Mouse (Mus musculus) CD4-positive, CD25-positive, alpha-beta regulatory T cell, adult 4 months (primary cell): ENCODE data around the gene Nol12. TPM values are rescaled to one million over a fixed set of nuclear protein-coding genes. Genes with fewer than 3 reads are reported as not detected.
A peak's percentile ranks its signal among the peaks of the same experiment; 100 is the strongest.

Experiments used
- ATAC-seq: one replicate; pipeline ENCODE4 v1.8.0; 2017
- polyA plus RNA-seq, 2 experiments: library from polyadenylated mRNA; unstranded; fragments of 100-300 nt; shearing (Covaris generic); gene quantifications; one replicate each; pipeline ENCODE4 v1.2.1; 2017

Gene Nol12
- 10 to 100 TPM; 45.5 to 46.5 TPM for polyA plus RNA-seq

DNA sequence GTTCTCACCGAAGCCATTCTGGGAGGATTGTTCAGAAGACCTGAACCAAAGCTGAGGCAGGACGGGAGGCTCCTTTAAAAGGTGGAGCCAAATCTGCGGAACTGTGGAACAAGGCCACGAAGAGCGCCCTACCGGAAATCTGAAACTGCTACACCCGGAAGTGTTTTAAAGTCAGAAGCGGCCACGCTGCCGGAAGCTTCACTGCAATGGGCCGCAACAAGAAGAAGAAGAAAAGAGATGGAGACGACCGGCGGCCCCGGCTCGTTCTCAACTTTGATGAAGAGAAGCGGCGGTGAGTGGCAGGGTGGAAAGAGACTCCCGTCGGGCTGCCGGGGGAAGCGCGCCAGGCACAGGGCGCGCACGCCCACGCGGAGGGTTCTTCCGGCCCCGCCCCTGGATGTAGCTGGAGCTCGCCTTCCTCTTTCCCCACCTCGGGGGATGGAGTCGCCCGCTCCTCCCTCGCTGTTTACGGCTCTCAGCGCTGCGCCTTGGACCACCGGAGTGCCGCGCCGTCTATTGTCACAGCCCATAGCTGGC lies at the start of gene Nol12:
Nol12 (plus strand) TSS at position 150 of the 537 bp plus-strand sequence.
- peak; percentile 92 for ATAC-seq

- no peak for ATAC-seq
These were observed 45.3 kb upstream of the Nol12 start for GRCm38 (mm10) chr15:78889401-78889853.

DNA sequence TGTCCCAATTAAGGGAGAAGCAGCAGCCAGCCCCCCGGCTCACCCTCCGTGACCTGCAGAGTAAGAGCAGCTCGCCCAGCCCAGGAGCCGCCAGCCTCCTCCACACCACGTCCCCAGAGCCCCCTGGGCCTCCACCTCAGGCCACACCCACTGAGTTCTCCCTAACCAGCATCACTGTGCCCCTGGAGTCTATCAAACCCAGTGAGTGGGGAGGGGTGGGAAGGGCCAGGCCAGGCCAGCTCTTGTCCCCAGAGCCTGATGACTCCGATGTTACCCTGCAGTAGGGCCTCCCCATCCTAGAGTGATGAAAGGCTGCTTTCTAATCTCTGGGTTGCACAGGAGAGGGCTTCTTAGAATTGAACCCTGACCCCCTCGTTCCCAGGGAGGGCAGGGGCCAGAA lies 42.3 kb upstream of the Nol12 start:
- ATAC-seq: no peak

- ATAC-seq: peak; percentile 18
These were observed 40.0 kb upstream of the Nol12 start for GRCm38 (mm10) chr15:78894726-78895125.

- ATAC-seq: no peak
These were observed 39.0 kb upstream of the Nol12 start for GRCm38 (mm10) chr15:78895741-78896140.

GRCm38 (mm10) chr15:78896149-78896548 lies 38.6 kb upstream of the Nol12 start:
- ATAC-seq: peak; percentile 55

GRCm38 (mm10) chr15:78897488-78897887 lies 37.2 kb upstream of the Nol12 start:
- ATAC-seq: no peak

- peak; percentile 67 for ATAC-seq
These were observed 36.2 kb upstream of the Nol12 start for GRCm38 (mm10) chr15:78898507-78899001.

DNA sequence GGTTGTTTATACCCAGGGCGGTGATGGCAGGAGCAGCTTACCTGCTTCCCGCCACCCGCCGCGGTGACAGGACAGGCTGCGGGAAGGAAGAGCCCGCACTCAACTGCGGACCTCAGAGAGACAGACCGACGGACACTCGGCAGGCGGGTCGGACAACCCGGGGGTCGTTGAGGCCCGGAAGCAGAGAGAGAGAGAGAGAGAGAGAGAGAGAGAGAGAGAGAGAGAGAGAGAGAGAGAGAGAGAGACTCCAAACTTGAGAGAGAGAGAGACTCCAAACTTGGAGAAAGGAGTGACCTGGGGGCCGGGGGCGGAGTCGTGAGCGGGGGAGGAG lies 35.4 kb upstream of the Nol12 start, which contains the start of gene Gm49510:
Gm49510 (plus strand) TSS at position 259 of the 331 bp plus-strand sequence.
- no peak for ATAC-seq

- ATAC-seq: peak; percentile 54
These were observed 34.8 kb upstream of the Nol12 start, which contains the start of gene Sh3bp1 for GRCm38 (mm10) chr15:78899740-78900584. Gene Sh3bp1, plus strand, starts transcription at chr15:78899768.

DNA sequence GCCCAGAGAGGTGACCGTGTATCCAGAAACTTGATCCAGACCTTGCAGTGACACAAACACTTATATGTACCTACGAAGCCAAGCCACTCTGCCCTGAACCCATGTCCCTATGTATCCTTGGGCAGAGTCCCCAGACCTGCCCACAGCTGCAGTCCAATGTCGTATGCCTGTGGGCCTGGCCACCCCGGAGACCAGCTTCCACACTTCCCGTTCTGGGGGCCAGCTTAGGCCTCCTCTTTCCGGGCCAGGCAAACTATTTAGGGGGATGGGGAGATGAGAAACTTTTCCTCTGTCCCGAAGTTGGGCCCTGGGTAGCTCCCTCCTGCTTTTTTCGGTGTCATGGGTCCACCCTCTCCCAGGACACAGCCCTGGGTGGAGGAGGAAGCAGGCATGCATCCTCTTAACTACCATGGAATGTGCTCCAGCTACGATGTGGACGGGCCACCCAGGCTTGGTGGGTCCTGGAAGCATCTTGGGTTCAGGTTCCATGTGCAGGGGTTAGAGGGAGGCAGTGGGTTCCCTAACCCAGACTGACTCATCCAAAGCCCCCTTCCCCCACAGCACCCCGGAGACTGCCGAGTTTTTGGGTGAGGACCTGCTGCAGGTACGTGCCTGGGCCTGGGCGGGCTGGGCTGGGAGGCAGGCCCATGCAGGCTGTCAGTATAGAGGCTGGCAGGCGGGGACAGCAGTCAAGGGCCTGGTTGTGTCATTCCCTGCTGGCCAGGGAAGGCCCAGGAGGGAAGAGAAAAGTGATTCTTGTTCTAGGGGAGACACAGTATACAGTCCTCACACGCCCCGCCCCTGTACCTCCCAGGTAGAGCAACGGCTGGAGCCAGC lies 33.9 kb upstream of the Nol12 start:
- no peak for ATAC-seq

DNA sequence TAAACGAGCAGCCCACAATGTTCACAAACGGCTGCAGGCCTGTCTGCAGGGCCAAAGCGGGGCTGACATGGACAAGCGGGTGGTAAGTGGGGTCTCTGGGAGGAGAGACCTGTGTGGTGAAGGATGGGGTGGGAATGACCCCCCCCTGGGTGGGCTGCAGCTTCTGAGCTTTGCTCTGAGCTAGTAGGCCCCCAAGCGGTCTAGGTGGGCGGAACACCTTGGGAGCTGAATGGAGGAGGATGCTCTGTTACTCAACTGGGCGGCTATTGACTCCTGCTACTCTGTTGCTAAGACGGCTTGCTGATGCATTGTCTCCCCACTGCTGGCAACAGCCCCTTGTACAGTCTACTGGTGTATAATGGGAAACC lies 33.3 kb upstream of the Nol12 start:
- no peak for ATAC-seq

DNA sequence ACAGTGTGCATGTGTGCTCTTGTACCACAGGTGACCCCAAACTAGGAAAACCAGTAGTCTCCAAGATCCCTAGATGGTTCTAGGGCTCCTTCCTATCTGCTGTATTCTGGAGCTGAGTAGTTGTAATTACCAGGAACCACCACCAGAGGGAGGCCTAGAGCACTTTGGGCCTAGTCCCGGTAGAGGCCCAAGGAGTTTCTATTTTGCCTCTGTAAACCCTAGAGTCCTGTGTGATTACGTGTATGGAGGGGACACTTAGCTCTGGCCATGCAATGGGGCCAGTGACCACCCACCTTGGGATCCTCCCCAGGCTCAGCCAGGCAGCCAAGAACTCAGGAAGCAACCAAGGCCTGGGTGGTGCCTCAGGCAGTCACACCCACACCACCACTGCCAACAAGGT lies 31.5 kb upstream of the Nol12 start:
- ATAC-seq: no peak

GRCm38 (mm10) chr15:78908399-78908798 lies 26.3 kb upstream of the Nol12 start:
- ATAC-seq: no peak

- no peak for ATAC-seq
These were observed 25.8 kb upstream of the Nol12 start for GRCm38 (mm10) chr15:78908982-78909381.

- no peak for ATAC-seq
These were observed 22.7 kb upstream of the Nol12 start for GRCm38 (mm10) chr15:78912040-78912439.

GRCm38 (mm10) chr15:78913632-78914090 lies 21.1 kb upstream of the Nol12 start, which contains the start of gene Pdxp:
Gene Pdxp, plus strand, starts transcription at chr15:78913919.
- peak; percentile 92 for ATAC-seq

DNA sequence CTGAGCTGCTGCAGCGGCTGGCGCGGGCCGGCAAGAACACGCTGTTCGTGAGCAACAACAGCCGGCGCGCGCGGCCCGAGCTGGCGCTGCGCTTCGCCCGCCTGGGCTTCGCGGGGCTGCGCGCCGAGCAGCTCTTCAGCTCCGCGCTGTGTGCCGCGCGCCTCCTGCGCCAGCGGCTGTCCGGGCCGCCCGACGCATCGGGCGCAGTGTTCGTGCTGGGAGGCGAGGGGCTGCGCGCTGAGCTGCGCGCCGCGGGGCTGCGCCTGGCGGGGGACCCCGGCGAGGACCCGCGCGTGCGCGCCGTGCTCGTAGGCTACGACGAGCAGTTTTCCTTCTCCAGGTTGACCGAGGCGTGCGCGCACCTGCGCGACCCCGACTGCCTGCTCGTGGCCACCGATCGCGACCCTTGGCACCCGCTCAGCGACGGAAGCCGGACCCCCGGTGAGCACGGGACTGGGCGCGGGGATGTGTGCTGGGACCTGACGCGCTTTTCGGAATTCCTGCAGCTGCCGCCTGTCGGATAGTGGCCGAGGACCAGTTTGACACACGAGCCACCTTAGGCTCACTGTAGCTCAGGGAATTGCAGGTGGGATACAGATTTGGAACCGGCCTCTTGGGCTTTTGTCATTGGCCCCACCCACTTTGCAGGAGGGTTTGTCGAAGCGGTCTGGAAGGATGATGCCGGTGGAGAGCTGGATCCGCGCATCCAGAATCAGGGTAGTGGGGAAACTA lies 20.5 kb upstream of the Nol12 start:
- peak; percentile 35 for ATAC-seq

DNA sequence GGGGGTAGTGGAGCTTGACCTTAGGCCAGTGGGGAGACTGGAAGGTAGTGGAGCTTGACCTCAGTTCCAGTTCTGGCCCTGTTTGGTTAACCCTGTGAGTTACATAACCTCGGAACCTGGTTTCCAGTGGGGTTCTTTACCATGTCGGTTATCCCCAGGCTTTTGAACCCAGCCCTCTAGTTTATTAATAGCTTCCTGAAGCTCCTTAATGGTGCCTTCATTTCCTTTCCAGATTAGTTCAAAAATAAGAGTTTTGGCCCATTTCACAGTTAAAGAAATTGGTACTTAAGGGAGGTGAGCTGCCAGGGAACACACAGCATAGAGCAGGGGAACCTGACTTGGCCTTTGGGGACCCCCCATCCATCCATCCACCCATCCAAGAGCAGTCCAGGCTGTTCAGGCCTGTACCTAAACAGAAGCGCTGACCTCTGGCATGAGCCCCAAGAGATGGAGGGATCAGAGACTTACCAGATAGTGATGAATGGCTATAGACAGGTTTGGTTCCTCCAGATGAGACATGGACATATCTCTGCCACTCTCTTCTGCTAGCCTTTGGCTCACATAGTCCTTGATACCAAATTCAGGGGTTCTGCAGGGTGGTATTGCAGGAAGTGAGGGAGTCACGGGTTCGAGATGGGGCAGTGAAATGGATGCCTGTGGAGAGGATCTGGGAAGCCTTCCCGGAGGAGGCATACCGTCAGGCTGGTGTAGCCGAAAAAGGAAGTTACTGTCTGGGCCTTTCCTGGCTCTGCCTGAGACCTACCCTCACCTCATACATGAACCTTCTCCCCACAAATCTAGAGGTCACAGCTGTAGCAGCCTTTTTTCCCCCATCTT lies 19.7 kb upstream of the Nol12 start:
- no peak for ATAC-seq

DNA sequence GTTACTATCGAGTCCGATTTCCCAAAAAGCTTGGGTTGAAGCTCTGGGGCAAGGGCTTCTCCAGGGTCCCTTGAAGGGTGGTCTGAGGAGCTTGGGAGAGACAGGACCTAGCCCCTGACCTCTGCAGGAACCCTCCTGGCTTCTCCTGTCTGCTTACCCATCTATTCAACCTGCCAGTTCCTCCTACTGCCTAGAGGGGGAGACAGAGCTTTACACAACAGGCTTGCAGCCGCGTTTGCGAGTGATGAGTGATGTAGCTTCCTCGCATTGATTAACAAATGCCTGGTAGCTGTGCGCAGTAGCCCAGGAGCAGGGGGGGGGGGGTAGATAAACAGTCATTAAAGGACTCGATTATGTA lies 19.1 kb upstream of the Nol12 start:
- peak; percentile 53 for ATAC-seq
